Mouse (Mus musculus): ENCODE measurements around the gene Gm2115.

GRCm38 (mm10) chr7:84631878-84632277, 103.1 kb downstream of the Gm2115 start:
- no peak for TF ChIP-seq ZNF384 (IDR thresholded peaks at IDR 0.05; ENCODE audit: low read depth, low read length)
- no peak for TF ChIP-seq ZC3H11A (IDR thresholded peaks at IDR 0.05; ENCODE audit: borderline replicate concordance, low read depth, low read length)
- TF ChIP-seq CHD2 (IDR thresholded peaks at IDR 0.05; ENCODE audit: low read depth, low read length), result no peak

Measured in ES-E14 (cell line).